In genomic region chr12:71016503-71017241, GRCm38 (mm10) we compare ENCODE assay signal across 7 mouse cellular contexts. TPM values are rescaled to one million over a fixed set of nuclear protein-coding genes. Genes with fewer than 3 reads are reported as not detected.
A peak's percentile ranks its signal among the peaks of the same experiment; 100 is the strongest.
DNase-seq lines count a peak whose midpoint lies in the region; ATAC-seq and TF ChIP-seq lines count a peak whose summit lies in the region.

No protein-coding gene starts in this region.

- peak overlapping the region; percentile 92 to 95 for H3K4me3 ChIP-seq in ES-E14 (ENCODE audit: insufficient read depth in 1 of 2, low read depth in 1 of 2, low read length in 2 of 2, poor library complexity in 1 of 2, severe bottlenecking in 1 of 2)
- H3K4me3 ChIP-seq in embryonic fibroblast, embryonic 13.5 days (ENCODE audit: insufficient read depth, low read length): peak overlapping the region; percentile 85
- peak overlapping the region; percentile 98 for H3K4me3 ChIP-seq in limb, embryonic 11.5 days (ENCODE audit: low read depth, low read length)
- peak overlapping the region; percentile 79 for H3K4me3 ChIP-seq in midbrain, embryonic 13.5 days (replicated peaks)
- H3K4me3 ChIP-seq in stomach, embryonic 15.5 days (replicated peaks): peak overlapping the region; percentile 100

- TF ChIP-seq POLR2A in embryonic fibroblast, embryonic 13.5 days (IDR thresholded peaks at IDR 0.05; ENCODE audit: low read depth, low read length): peak; percentile 48; the same call in 1 of the 2 replicates

- WGBS in limb, embryonic 11.5 days: 1% methylated on average over 37 of the region's 82 CpGs
- under 1% methylated on average over 26 of the region's 82 CpGs for WGBS in midbrain, embryonic 13.5 days
- WGBS in stomach, embryonic 15.5 days: 2% methylated on average over 45 of the region's 82 CpGs

- in situ Hi-C loops in ES-E14 (cut with MboI; ENCODE audit: low sequenced_read_pairs in 2 of 2, unreplicated experiment in 2 of 2): no loop called here

- DNase-seq in ES-E14 (ENCODE audit: low read depth, low spot score): no peak
- DNase-seq in adrenal gland, postnatal 10 days: peak; percentile 76
- peak; percentile 27 for DNase-seq in heart, postnatal 25 days (ENCODE audit: low spot score)
- DNase-seq in limb, embryonic 11.5 days (ENCODE audit: low spot score): peak; percentile 55

- peaks cover 12% of the 10 kb centered on the region for H3K36me3 ChIP-seq in ES-E14 (ENCODE audit: control insufficient read depth, insufficient read depth, low read length, poor library complexity, severe bottlenecking)
- H3K36me3 ChIP-seq in limb, embryonic 11.5 days (ENCODE audit: control insufficient read depth, insufficient read depth, low read length): peaks cover 9% of the 10 kb centered on the region
- peaks cover 27% of the 10 kb centered on the region for H3K36me3 ChIP-seq in midbrain, embryonic 13.5 days
- peaks cover 10% of the 10 kb centered on the region; the same call in 1 of the 2 replicates for H3K36me3 ChIP-seq in stomach, embryonic 15.5 days

- H3K9me3 ChIP-seq in ES-E14 (ENCODE audit: control insufficient read depth, insufficient read depth, low read depth, low read length): no peaks in the 10 kb centered on the region
- no peaks in the 10 kb centered on the region for H3K9me3 ChIP-seq in limb, embryonic 11.5 days (ENCODE audit: control insufficient read depth, low read length)
- H3K9me3 ChIP-seq in midbrain, embryonic 13.5 days: no peaks in the 10 kb centered on the region
- no peaks in the 10 kb centered on the region for H3K9me3 ChIP-seq in stomach, embryonic 15.5 days

- ATAC-seq in limb, embryonic 11.5 days (ENCODE audit: insufficient number of reproducible peaks, low FRiP score, low TSS enrichment, low read depth): 0 out of 2 replicates have a peak, but pooled peaks have one; percentile 4
- ATAC-seq in midbrain, embryonic 13.5 days: peak; percentile 12
- 0 out of 2 replicates have a peak, but pooled peaks have one; percentile 13 for ATAC-seq in stomach, embryonic 15.5 days (ENCODE audit: insufficient read depth, low FRiP score, low read depth)

- H3K4me1 ChIP-seq in ES-E14 (ENCODE audit: control insufficient read depth in 2 of 2, insufficient read depth in 2 of 2, low read length in 2 of 2, poor library complexity in 1 of 2): 0 out of 4 replicates have a peak, but pooled peaks cover 1 to 3% of the 10 kb centered on the region in 2 experiments
- no peaks in the 10 kb centered on the region for H3K4me1 ChIP-seq in embryonic fibroblast, embryonic 13.5 days (ENCODE audit: control insufficient read depth, insufficient read depth, low read length)
- peaks cover 4% of the 10 kb centered on the region; the same call in 1 of the 2 replicates for H3K4me1 ChIP-seq in limb, embryonic 11.5 days (ENCODE audit: control insufficient read depth, insufficient read depth, low read length)
- H3K4me1 ChIP-seq in midbrain, embryonic 13.5 days (replicated peaks): peaks cover 37% of the 10 kb centered on the region
- H3K4me1 ChIP-seq in stomach, embryonic 15.5 days: peaks cover 8% of the 10 kb centered on the region; the same call in 1 of the 2 replicates

- H3K27ac ChIP-seq in ES-E14 (ENCODE audit: insufficient read depth, low read depth, low read length, poor library complexity, severe bottlenecking): peak overlapping the region; percentile 85
- peak overlapping the region; percentile 53 for H3K27ac ChIP-seq in embryonic fibroblast, embryonic 13.5 days (ENCODE audit: insufficient read depth, low read length)
- peak overlapping the region; percentile 95 for H3K27ac ChIP-seq in limb, embryonic 11.5 days (replicated peaks; ENCODE audit: low read depth, low read length)
- H3K27ac ChIP-seq in midbrain, embryonic 13.5 days: peak overlapping the region; percentile 94
- peak overlapping the region; percentile 99 for H3K27ac ChIP-seq in stomach, embryonic 15.5 days

- peak overlapping the region; percentile 92 for H3K9ac ChIP-seq in ES-E14 (ENCODE audit: insufficient read depth, low read depth, low read length, poor library complexity, severe bottlenecking)
- peak overlapping the region; percentile 84 for H3K9ac ChIP-seq in limb, embryonic 11.5 days (ENCODE audit: low read length)
- peak overlapping the region; percentile 78 for H3K9ac ChIP-seq in midbrain, embryonic 13.5 days (replicated peaks)
- peak overlapping the region; percentile 94 for H3K9ac ChIP-seq in stomach, embryonic 15.5 days

- no peaks in the 10 kb centered on the region for H3K27me3 ChIP-seq in limb, embryonic 11.5 days (ENCODE audit: control insufficient read depth, insufficient read depth, low read length)
- H3K27me3 ChIP-seq in midbrain, embryonic 13.5 days: no peaks in the 10 kb centered on the region
- H3K27me3 ChIP-seq in stomach, embryonic 15.5 days (replicated peaks): no peaks in the 10 kb centered on the region

- intact Hi-C loops in heart, postnatal 25 days (cut with DNase I): no loop called here

- no peak for TF ChIP-seq CTCF in embryonic fibroblast, embryonic 13.5 days (IDR thresholded peaks at IDR 0.05; ENCODE audit: borderline replicate concordance, insufficient read depth, low read length)

- H3K4me2 ChIP-seq in limb, embryonic 11.5 days (ENCODE audit: low read depth, severe bottlenecking): peak overlapping the region; percentile 64
- H3K4me2 ChIP-seq in midbrain, embryonic 13.5 days (replicated peaks): peak overlapping the region; percentile 81
- H3K4me2 ChIP-seq in stomach, embryonic 15.5 days: peak overlapping the region; percentile 55

TF ChIP-seq in ES-E14, 5 proteins besides CTCF, POLR2A, EP300 and RAD21:
- no peak for TF ChIP-seq ZNF384 (IDR thresholded peaks at IDR 0.05; ENCODE audit: low read depth, low read length)

RNA-seq across cellular contexts. Expression of gene Arid4a, which starts 0.9 kb away (rescaled TPM):
- total RNA-seq in ES-E14 (2012; rRNA removed): 10.4 and 10.9 TPM in 2 replicates
- 10 to 100 TPM; 19.2 to 21.1 TPM for total RNA-seq in adrenal gland, postnatal 10 days (2021)
- polyA plus RNA-seq in embryonic fibroblast, embryonic 13.5 days (2011; ENCODE audit: insufficient read length, low read depth, missing spikeins): 14.0 and 17.7 TPM in 2 replicates
- 10 to 100 TPM; 12.0 to 16.7 TPM for total RNA-seq in heart, postnatal 25 days (2021)
- polyA plus RNA-seq in limb, embryonic 11.5 days (2014; fragmentation: Nextera tagmentation; extraction: Ambion mirVana): 37.4 and 39.4 TPM in 2 replicates
- 46.3 and 46.8 TPM in 2 replicates for polyA plus RNA-seq in midbrain, embryonic 13.5 days (2015; fragmentation: Nextera tagmentation; extraction: Ambion mirVana)
- 37.1 and 37.8 TPM in 2 replicates for polyA plus RNA-seq in stomach, embryonic 15.5 days (2015; fragmentation: Nextera tagmentation; extraction: Ambion mirVana)

RNA-seq across cellular contexts. Expression of gene Psma3, which starts 42.3 kb away (rescaled TPM):
- total RNA-seq in ES-E14 (2012; rRNA removed): 209 and 306 TPM in 2 replicates
- 100 to 1,000 TPM; 337 to 352 TPM for total RNA-seq in adrenal gland, postnatal 10 days (2021)
- polyA plus RNA-seq in embryonic fibroblast, embryonic 13.5 days (2011; ENCODE audit: insufficient read length, low read depth, missing spikeins): 417 and 446 TPM in 2 replicates
- 100 to 1,000 TPM; 191 to 201 TPM for total RNA-seq in heart, postnatal 25 days (2021)
- 628 and 652 TPM in 2 replicates for polyA plus RNA-seq in limb, embryonic 11.5 days (2014; fragmentation: Nextera tagmentation; extraction: Ambion mirVana)
- polyA plus RNA-seq in midbrain, embryonic 13.5 days (2015; fragmentation: Nextera tagmentation; extraction: Ambion mirVana): 617 and 632 TPM in 2 replicates
- polyA plus RNA-seq in stomach, embryonic 15.5 days (2015; fragmentation: Nextera tagmentation; extraction: Ambion mirVana): 521 and 644 TPM in 2 replicates
